Mouse (Mus musculus): ENCODE data around the gene Emc7. TPM values are rescaled to one million over a fixed set of nuclear protein-coding genes. Genes with fewer than 3 reads are reported as not detected.

Emc7 gene
- polyA plus RNA-seq, 1 experiment, result 14.5 TPM

DNA sequence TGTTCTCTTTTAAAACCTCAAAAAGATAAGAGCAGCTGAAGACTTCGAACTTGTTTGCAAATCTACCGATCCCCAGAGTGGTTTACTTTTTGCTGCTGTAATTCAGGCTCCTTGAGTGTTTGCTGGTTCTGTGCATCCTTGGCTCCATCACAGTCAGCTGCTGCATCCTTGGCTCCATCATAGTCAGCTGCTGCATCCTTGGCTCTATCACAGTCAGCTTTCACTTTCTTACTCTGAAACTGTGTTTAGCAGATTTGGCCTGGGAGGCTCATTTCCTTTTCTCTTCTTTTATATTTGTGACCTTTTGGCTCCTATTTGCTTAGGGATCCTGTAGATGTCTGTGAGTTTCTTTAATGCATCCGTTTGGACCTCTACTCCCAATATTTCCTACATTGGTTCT is 62.4 kb downstream of the Emc7 start:
- Histone ChIP-seq H3K4me3 (ENCODE audit: insufficient read depth, low read depth, low read length) (no peak overlapping the region), H3K36me3 (ENCODE audit: control insufficient read depth, insufficient read depth, low read length) (no peaks in the 10 kb centered on the region; the same call in 1 of the 2 replicates), H3K4me1 (ENCODE audit: control insufficient read depth, insufficient read depth, low read length) (no peaks in the 10 kb centered on the region), H3K27ac (ENCODE audit: insufficient read depth, low read depth, low read length) (no peak overlapping the region), H3K27me3 (replicated peaks; ENCODE audit: control insufficient read depth, insufficient read depth, low read length) (no peaks in the 10 kb centered on the region)
- TF ChIP-seq CTCF (conservative IDR thresholded peaks at IDR 0.05; ENCODE audit: insufficient read depth, insufficient read length, low read depth, low read length) (no peak), POLR2A (IDR thresholded peaks at IDR 0.05; ENCODE audit: low read depth, low read length) (no peak)
- 86% methylated on average over 3 of the region's 3 CpGs for WGBS
- DNase-seq, result no peak

DNA sequence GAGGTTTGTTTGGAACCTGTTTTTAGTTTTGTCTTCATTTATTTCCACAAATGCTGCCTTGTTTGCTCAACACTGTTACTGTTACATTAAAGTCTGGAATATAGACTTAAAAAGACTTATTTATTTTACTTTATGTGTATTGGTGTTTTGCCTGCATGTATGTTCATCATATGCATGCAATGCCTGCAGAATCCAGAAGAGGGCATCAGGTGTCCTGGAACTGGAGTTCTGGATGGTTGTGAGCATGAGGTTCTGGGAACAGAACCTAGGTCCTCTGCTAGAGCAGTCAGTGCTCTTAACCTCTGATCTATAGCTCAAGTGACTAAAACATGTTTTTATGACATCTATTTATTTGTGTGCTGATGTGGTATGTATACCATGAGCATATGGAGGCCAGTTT is 63.7 kb downstream of the Emc7 start:
- TF ChIP-seq CTCF (conservative IDR thresholded peaks at IDR 0.05; ENCODE audit: insufficient read depth, insufficient read length, low read depth, low read length), result no peak
- Histone ChIP-seq H3K27ac (ENCODE audit: insufficient read depth, low read depth, low read length) (no peak overlapping the region), H3K27me3 (replicated peaks; ENCODE audit: control insufficient read depth, insufficient read depth, low read length) (no peaks in the 10 kb centered on the region), H3K36me3 (ENCODE audit: control insufficient read depth, insufficient read depth, low read length) (no peaks in the 10 kb centered on the region; the same call in 1 of the 2 replicates), H3K4me3 (ENCODE audit: insufficient read depth, low read depth, low read length) (no peak overlapping the region), H3K4me1 (ENCODE audit: control insufficient read depth, insufficient read depth, low read length) (no peaks in the 10 kb centered on the region)
- no peak for DNase-seq

DNA sequence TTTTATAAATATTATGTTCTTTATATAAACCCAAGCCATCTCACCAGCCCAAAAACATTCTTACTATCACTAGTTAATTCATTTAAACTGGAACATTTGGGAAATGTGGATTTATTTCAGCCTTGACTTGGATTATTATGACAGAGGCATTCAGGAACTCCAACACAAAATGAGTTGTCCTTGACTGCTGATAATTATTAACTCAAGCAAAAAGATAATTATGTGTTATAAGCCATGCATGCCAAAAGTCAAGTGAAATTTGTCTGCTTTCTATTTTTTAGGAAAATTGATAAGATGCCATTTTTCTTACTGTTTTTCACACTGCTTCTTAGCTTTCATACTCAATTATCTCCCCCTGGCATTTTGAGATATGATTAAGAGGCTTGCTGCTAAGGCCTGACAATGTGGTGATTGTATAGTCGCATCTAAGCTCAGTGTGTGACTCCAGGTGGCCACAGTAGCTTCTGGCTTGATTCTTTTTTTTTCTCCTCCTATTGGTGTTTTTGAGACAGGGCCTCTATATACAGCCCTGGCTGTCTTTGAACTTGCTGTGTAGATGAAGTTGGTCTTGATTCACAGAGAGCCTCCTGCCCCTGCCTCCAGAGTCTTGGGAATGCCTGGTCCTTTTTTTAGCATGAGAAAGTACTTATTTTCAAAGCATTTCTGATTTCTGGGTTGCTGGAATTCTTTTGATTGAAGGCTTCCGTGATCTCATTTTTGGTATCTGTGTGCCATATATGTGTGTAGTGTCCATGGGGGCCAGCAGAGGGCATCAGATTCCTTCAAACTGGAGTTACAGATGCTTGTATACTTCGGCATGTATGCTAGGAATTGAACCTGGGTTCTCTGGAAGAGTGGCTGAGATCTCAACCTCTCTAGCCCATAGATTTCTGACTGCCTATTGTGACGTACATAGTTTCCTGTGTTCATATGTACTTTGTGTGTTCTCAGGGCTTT is 66.0 kb downstream of the Emc7 start:
- no peaks in the 10 kb centered on the region for H3K4me1 ChIP-seq (ENCODE audit: control insufficient read depth, insufficient read depth, low read length)
- no peaks in the 10 kb centered on the region for H3K27me3 ChIP-seq (replicated peaks; ENCODE audit: control insufficient read depth, insufficient read depth, low read length)
- TF ChIP-seq CTCF (conservative IDR thresholded peaks at IDR 0.05; ENCODE audit: insufficient read depth, insufficient read length, low read depth, low read length) (no peak), POLR2A (IDR thresholded peaks at IDR 0.05; ENCODE audit: low read depth, low read length) (no peak)
- H3K4me3 ChIP-seq (ENCODE audit: insufficient read depth, low read depth, low read length), result no peak overlapping the region
- no peak for DNase-seq
- WGBS, result 90% methylated on average over 4 of the region's 4 CpGs
- H3K27ac ChIP-seq (ENCODE audit: insufficient read depth, low read depth, low read length), result no peak overlapping the region
- no peaks in the 10 kb centered on the region for H3K36me3 ChIP-seq (ENCODE audit: control insufficient read depth, insufficient read depth, low read length)

Other genes starting within 250 kb of the Emc7 start
- 22.5 and 22.6 TPM in 2 replicates for gene Lpcat4, start 215.5 kb upstream of the Emc7 start, polyA plus RNA-seq (2012; rRNA removed)
- gene Nutm1, start 195.7 kb upstream of the Emc7 start, polyA plus RNA-seq (2012; rRNA removed), result 0.02 TPM in 1 of 2 replicates, not detected in the other
- 166 and 167 TPM in 2 replicates for gene Nop10, start 193.1 kb upstream of the Emc7 start, polyA plus RNA-seq (2012; rRNA removed)
- gene Slc12a6, start 189.2 kb upstream of the Emc7 start, polyA plus RNA-seq (2012; rRNA removed), result 27.8 and 29.6 TPM in 2 replicates
- not detected in 2 replicates for gene Gm21985, start 188.7 kb upstream of the Emc7 start, polyA plus RNA-seq (2012; rRNA removed)
- 112 and 123 TPM in 2 replicates for gene Emc4, start 87.0 kb upstream of the Emc7 start, polyA plus RNA-seq (2012; rRNA removed)
- 1.5 and 2.4 TPM in 2 replicates for gene Katnbl1, start 75.8 kb upstream of the Emc7 start, polyA plus RNA-seq (2012; rRNA removed)
- gene Chrm5, start 25.8 kb downstream of the Emc7 start, polyA plus RNA-seq (2012; rRNA removed), result not detected in 2 replicates
- 6.5 and 9.5 TPM in 2 replicates for gene Aven, start 38.0 kb downstream of the Emc7 start, polyA plus RNA-seq (2012; rRNA removed)